Mouse (Mus musculus) heart, embryonic 14.5 days (tissue): ENCODE results near the gene Ugcg. TPM values are rescaled to one million over a fixed set of nuclear protein-coding genes. Genes with fewer than 3 reads are reported as not detected.

Experiments
- ATAC-seq: fragments of 200-750 bp; cut with Nextera tagmentation; 2 replicates; pipeline ENCODE4 v1.8.0; 2017; ENCODE audit warnings: low read depth, moderate TSS enrichment; ENCODE audit not compliant: insufficient number of reproducible peaks, insufficient read depth, low FRiP score
- H3K27ac ChIP-seq, 2 experiments: fragments of 200-500 bp in 1 of 2; fragments of 300-500 bp in 1 of 2; sonication (generic) in 1 of 2; replicated peaks in 1 of 2; 2 replicates each; pipeline ENCODE4 v1.5.1; 2012 to 2014; ENCODE audit warnings: low read depth in 2 of 2, low read length in 2 of 2, control low read depth in 1 of 2, mild to moderate bottlenecking in 1 of 2, mixed read lengths in 1 of 2; ENCODE audit not compliant: control insufficient read depth in 1 of 2, insufficient read depth in 1 of 2
- H3K27me3 ChIP-seq: fragments of 300-500 bp; sonication (generic); 2 replicates; pipeline ENCODE4 v1.6.1; 2014; ENCODE audit warnings: mild to moderate bottlenecking, low read length, control low read depth; ENCODE audit not compliant: control insufficient read depth, insufficient read depth
- H3K36me3 ChIP-seq: fragments of 300-500 bp; sonication (generic); 2 replicates; pipeline ENCODE4 v1.6.1; 2014; ENCODE audit warnings: mild to moderate bottlenecking, control low read depth, low read length, mixed read lengths; ENCODE audit not compliant: control insufficient read depth, insufficient read depth
- H3K4me1 ChIP-seq, 2 experiments: fragments of 200-500 bp in 1 of 2; fragments of 300-500 bp in 1 of 2; sonication (generic) in 1 of 2; 2 replicates each; pipeline ENCODE4 v1.6.1; 2012 to 2014; ENCODE audit warnings: low read length in 2 of 2, control low read depth in 1 of 2, mixed read lengths in 1 of 2; ENCODE audit not compliant: control insufficient read depth in 2 of 2, insufficient read depth in 2 of 2
- H3K4me2 ChIP-seq: fragments of 300-500 bp; sonication (generic); 2 replicates; pipeline ENCODE4 v1.6.1; 2014; ENCODE audit warnings: mild to moderate bottlenecking, low read length
- H3K4me3 ChIP-seq, 2 experiments: fragments of 200-500 bp in 1 of 2; fragments of 300-500 bp in 1 of 2; sonication (generic) in 1 of 2; 2 replicates each; pipeline ENCODE4 v1.5.1; 2012 to 2014; ENCODE audit warnings: low read length in 2 of 2, mild to moderate bottlenecking in 2 of 2, control low read depth in 1 of 2, low read depth in 1 of 2, moderate library complexity in 1 of 2; ENCODE audit not compliant: control insufficient read depth in 1 of 2, insufficient read depth in 1 of 2
- H3K9ac ChIP-seq: fragments of 300-500 bp; sonication (generic); 2 replicates; pipeline ENCODE4 v1.6.1; 2014; ENCODE audit warnings: mild to moderate bottlenecking, low read length
- H3K9me3 ChIP-seq: fragments of 300-500 bp; sonication (generic); 2 replicates; pipeline ENCODE4 v1.6.1; 2016; ENCODE audit warnings: low read length, control low read depth; ENCODE audit not compliant: control insufficient read depth
- WGBS: fragments of 180-500 bp; shearing (Covaris S2); extraction: QIAGEN DNeasy Blood & Tissue Kit; methylation state at CpG from one replicate; pipeline ENCODE4 v1.1.7; 2014; 5-methylcytosine and 5-hydroxymethylcytosine counted together
- polyA plus RNA-seq: library from polyadenylated mRNA; unstranded; fragments of >200 nt; fragmentation: Nextera tagmentation; extraction: Ambion mirVana; gene quantifications from 2 replicates; pipeline ENCODE4 v1.2.1, GENCODE M21; 2014

Ugcg gene
- 10.7 and 11.0 TPM in 2 replicates for polyA plus RNA-seq

GRCm38 (mm10) chr4:59188802-59189545 is at the start of gene Ugcg:
Gene Ugcg, plus strand, starts transcription at chr4:59189257.
- ATAC-seq: peak; percentile 89
- WGBS: under 1% methylated on average over 72 of the region's 99 CpGs
- no peaks in the 10 kb centered on the region for H3K27me3 ChIP-seq
- H3K9me3 ChIP-seq: no peaks in the 10 kb centered on the region
- no peaks in the 10 kb centered on the region for H3K36me3 ChIP-seq
- peak within 1 kb of the TSS; percentile 97 for H3K9ac ChIP-seq
- H3K27ac ChIP-seq: peak within 1 kb of the TSS; percentile 76 to 88
- peak within 1 kb of the TSS; percentile 86 for H3K4me2 ChIP-seq
- peak within 1 kb of the TSS; percentile 91 to 93 for H3K4me3 ChIP-seq
- peaks cover 0 to 9% of the 10 kb centered on the region in 2 experiments; a peak in 3 of 4 replicates for H3K4me1 ChIP-seq

- no peaks in the 10 kb centered on the region for H3K27me3 ChIP-seq
- ATAC-seq: peak; percentile 43; the same call in 1 of the 2 replicates
- no peak overlapping the region for H3K9ac ChIP-seq
- H3K4me2 ChIP-seq: no peak overlapping the region
- no peaks in the 10 kb centered on the region; a peak in 1 of 4 replicates for H3K4me1 ChIP-seq
- no peak overlapping the region for H3K27ac ChIP-seq
- 53% methylated on average over 5 of the region's 5 CpGs for WGBS
- no peaks in the 10 kb centered on the region for H3K9me3 ChIP-seq
- no peaks in the 10 kb centered on the region for H3K36me3 ChIP-seq
- H3K4me3 ChIP-seq: no peak overlapping the region
These were observed 40.0 kb upstream of the Ugcg start for GRCm38 (mm10) chr4:59149043-59149442.

GRCm38 (mm10) chr4:59150907-59151306 is 38.1 kb upstream of the Ugcg start:
- WGBS: 56% methylated on average over 5 of the region's 5 CpGs
- Histone ChIP-seq H3K27me3 (no peaks in the 10 kb centered on the region), H3K4me2 (no peak overlapping the region)

GRCm38 (mm10) chr4:59151953-59152352 is 37.1 kb upstream of the Ugcg start:
- Histone ChIP-seq H3K4me1 (peaks cover 0 to 2% of the 10 kb centered on the region in 2 experiments; a peak in 2 of 4 replicates), H3K4me2 (no peak overlapping the region), H3K36me3 (no peaks in the 10 kb centered on the region), H3K9ac (no peak overlapping the region), H3K9me3 (no peaks in the 10 kb centered on the region), H3K27ac (no peak overlapping the region), H3K27me3 (no peaks in the 10 kb centered on the region), H3K4me3 (no peak overlapping the region)
- ATAC-seq: no peak
- WGBS: 78% methylated on average over 1 of the region's 1 CpGs

More at GRCm38 (mm10) chr4:59150907-59151306, 38.1 kb upstream of the Ugcg start:
- H3K9ac ChIP-seq: no peak overlapping the region
- no peaks in the 10 kb centered on the region; a peak in 1 of 4 replicates for H3K4me1 ChIP-seq
- no peak overlapping the region for H3K27ac ChIP-seq
- H3K9me3 ChIP-seq: no peaks in the 10 kb centered on the region
- H3K4me3 ChIP-seq: no peak overlapping the region
- no peak for ATAC-seq
- no peaks in the 10 kb centered on the region for H3K36me3 ChIP-seq

GRCm38 (mm10) chr4:59156897-59157592 is 32.0 kb upstream of the Ugcg start:
- Histone ChIP-seq H3K9ac (no peak overlapping the region), H3K27ac (no peak overlapping the region), H3K4me3 (no peak overlapping the region), H3K4me1 (peaks cover 14 to 24% of the 10 kb centered on the region in 2 experiments), H3K4me2 (no peak overlapping the region), H3K27me3 (no peaks in the 10 kb centered on the region), H3K9me3 (no peaks in the 10 kb centered on the region), H3K36me3 (no peaks in the 10 kb centered on the region)
- ATAC-seq: no peak
- WGBS: 30% methylated on average over 7 of the region's 7 CpGs

- Histone ChIP-seq H3K4me2 (no peak overlapping the region), H3K4me1 (peaks cover 14 to 24% of the 10 kb centered on the region in 2 experiments), H3K9me3 (no peaks in the 10 kb centered on the region), H3K9ac (no peak overlapping the region), H3K4me3 (no peak overlapping the region), H3K36me3 (no peaks in the 10 kb centered on the region), H3K27me3 (no peaks in the 10 kb centered on the region), H3K27ac (no peak overlapping the region)
- no peak for ATAC-seq
- 41% methylated on average over 2 of the region's 2 CpGs for WGBS
These were observed 31.4 kb upstream of the Ugcg start for GRCm38 (mm10) chr4:59157654-59158053.

- Histone ChIP-seq H3K9ac (no peak overlapping the region), H3K27ac (no peak overlapping the region), H3K4me1 (peaks cover 14 to 24% of the 10 kb centered on the region in 2 experiments), H3K4me3 (no peak overlapping the region), H3K4me2 (no peak overlapping the region), H3K27me3 (no peaks in the 10 kb centered on the region), H3K36me3 (no peaks in the 10 kb centered on the region), H3K9me3 (no peaks in the 10 kb centered on the region)
- whole genome bisulfite sequencing: 73% methylated on average over 5 of the region's 5 CpGs
- no peak for ATAC-seq
These were observed 28.8 kb upstream of the Ugcg start for GRCm38 (mm10) chr4:59160289-59160688.
